Mouse (Mus musculus): ENCODE measurements at regions not wholly inside any gene's neighbourhood (a gene's known extent, or its start where the extent isn't known, plus 50 kb on each side); places are given as distances from the start of the nearest gene placed in this dataset.

DNA sequence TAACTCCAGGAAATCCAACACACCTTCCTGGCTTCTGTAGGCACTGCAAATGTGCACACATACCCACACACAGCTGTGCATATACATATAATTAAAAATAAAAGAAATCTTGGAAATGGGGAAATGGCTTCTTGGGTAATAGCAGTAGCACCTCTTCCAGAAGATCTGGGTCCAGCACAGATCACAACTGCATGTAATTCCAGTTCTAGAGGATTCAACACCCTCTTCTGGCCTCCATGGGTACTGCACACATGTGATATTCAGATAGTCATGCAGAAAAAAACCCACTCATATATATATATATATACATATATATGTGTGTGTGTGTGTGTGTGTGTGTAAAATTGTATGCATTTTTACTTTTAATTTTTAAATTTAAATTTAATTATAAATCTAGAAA, 272.1 kb downstream of the Pdcd6ip start:
- TF ChIP-seq CTCF (IDR thresholded peaks at IDR 0.05; ENCODE audit: borderline replicate concordance, extremely low read depth, insufficient read depth, insufficient read length) (peak; percentile 32; the same call in 1 of the 2 replicates), POLR2A (IDR thresholded peaks at IDR 0.05; ENCODE audit: borderline replicate concordance, extremely low read depth, insufficient read depth, insufficient read length, poor library complexity, severe bottlenecking) (no peak)
